Mouse (Mus musculus): Measurements from ENCODE around the gene Nudt4.

Nudt4 gene

GRCm38 (mm10) chr10:95539260-95539659 is 24.7 kb downstream of the Nudt4 start:
- no peak for DNase-seq (ENCODE audit: low spot score)

DNA sequence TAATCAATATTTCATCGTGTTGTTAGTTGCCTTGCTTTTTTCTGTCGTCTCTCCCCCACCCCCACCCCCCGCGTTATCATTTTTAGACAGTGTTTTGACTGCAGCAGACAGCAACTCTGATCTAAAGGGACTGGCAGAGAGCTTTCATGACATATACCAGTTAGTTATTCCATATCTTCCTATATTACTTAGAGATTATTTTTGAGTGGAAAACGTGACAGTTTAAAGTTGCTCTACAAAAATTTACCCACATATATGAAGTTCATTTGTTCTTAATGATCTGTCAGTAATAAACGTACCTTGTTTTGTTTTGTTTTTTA is 27.8 kb downstream of the Nudt4 start:
- no peak for DNase-seq (ENCODE audit: low spot score)

DNA sequence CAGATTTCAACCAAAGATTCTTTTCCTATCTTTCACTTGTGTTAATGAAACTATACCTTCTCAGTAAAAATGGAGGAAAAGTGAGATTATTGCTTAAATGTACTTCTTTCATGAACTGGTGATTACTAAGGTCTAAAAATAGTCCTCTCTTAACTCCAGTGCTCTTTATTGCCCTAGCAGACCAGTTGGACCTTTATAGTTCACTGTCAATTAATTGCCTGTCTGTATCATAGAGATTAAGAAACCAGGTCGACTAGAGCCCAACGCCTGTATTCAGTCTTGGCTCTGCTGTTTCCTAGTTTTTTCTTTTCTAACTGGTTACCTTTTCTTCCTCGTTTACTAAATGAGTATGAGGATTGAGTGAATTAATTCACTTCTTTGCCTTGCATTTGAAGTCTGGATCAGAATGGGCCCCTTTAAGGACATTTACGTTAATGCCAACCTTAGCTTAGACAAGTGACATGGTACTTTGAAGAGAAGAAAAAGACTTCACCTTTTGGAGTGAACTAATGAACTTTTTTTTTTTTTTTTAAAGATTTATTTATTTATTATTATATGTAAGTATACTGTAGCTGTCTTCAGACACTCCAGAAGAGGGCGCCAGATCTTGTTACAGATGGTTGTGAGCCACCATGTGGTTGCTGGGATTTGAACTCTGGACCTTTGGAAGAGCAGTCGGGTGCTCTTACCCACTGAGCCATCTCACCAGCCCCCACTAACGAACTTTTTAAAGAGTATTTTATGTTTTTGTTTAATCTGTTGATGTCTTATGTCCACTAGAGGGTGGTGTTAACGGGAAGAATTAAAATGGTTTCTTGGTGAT is 28.3 kb downstream of the Nudt4 start:
- no peak for DNase-seq (ENCODE audit: low spot score)

- DNase-seq (ENCODE audit: low spot score), result no peak
These were observed 30.6 kb downstream of the Nudt4 start for GRCm38 (mm10) chr10:95533382-95533781.

DNA sequence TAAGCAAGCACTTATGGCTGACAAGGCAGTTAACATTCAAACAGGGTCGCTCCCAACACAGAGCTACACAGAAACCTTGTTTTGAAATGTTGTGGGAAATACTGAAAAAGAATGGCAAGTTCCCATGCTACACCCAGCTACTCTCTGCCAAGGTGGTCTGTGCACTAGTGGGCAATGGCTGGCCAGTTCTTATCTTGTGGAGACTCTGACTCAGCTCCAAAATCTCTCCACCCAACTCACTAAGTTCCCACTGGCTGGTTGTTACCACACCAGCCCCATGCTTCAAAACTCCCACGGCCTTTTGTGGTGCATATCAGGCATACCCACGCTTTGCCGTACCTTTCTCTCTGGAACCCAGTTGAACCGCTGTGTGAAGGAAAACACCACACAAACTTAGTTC is 31.0 kb downstream of the Nudt4 start:
- DNase-seq (ENCODE audit: low spot score), result no peak

- no peak for DNase-seq (ENCODE audit: low spot score)
These were observed 33.3 kb downstream of the Nudt4 start for GRCm38 (mm10) chr10:95530551-95531121.

DNA sequence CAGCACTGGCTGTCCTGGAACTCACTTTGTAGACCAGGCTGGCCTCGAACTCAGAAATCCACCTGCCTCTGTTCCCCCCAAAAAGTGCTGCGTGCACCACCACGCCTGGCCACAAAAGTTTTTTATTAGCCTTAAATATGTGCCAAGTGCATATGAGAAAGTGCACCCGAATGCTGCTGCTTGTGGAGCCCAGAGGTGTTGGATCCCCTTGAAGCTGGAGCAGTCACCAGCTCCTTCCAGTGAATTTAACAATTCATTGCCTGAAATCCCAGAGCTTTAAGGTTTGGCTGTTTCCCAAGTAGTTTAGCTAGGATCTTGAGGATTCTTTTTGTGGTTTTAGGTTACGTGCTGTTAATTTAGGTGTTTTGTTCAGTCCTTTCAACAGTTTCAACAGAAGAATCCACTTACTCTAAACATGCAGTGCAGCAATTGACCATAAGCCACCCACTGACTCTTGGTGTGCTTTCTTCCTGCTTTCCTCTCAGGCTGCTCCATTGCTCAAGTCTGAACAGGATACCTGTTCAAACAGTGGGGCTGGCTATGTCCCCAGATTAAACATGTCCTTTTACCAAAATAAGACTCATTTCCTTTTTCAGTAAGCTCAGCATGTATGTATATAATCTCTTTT is 37.3 kb downstream of the Nudt4 start:
- DNase-seq (ENCODE audit: low spot score), result no peak

GRCm38 (mm10) chr10:95525871-95526270 is 38.1 kb downstream of the Nudt4 start:
- DNase-seq (ENCODE audit: low spot score), result no peak

DNA sequence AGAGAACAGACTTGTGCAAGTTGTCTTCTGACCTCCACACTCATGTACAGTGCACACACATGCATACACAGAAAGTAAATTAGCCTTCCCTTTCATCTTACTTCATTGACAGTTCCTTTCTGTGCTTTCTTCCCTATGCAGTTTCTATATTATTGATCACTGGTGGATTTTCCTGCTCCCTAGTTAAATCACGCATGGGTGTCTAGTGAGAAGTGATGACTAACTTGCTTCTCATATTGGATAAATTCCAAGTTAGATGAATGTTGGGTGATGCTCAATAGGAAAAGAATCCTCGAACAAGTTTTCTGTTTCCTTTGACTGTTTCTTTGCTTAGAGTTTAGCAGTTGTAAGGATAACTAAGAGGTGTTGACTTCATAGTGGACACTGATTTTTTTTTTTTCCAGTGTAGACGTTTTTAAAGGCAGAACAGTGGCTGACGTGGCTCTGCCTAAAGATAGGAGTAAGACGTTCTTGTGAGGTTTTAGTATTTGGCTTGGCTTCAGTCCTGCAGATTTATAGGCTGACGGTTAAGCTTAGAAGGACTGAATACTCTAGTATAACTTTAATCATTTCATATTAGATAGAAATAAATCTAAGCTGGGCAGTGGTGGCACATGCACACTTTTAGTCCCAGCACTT is 38.8 kb downstream of the Nudt4 start:
- DNase-seq (ENCODE audit: low spot score), result no peak

- DNase-seq (ENCODE audit: low spot score), result no peak
These were observed 46.3 kb downstream of the Nudt4 start for GRCm38 (mm10) chr10:95517656-95518055.

DNA sequence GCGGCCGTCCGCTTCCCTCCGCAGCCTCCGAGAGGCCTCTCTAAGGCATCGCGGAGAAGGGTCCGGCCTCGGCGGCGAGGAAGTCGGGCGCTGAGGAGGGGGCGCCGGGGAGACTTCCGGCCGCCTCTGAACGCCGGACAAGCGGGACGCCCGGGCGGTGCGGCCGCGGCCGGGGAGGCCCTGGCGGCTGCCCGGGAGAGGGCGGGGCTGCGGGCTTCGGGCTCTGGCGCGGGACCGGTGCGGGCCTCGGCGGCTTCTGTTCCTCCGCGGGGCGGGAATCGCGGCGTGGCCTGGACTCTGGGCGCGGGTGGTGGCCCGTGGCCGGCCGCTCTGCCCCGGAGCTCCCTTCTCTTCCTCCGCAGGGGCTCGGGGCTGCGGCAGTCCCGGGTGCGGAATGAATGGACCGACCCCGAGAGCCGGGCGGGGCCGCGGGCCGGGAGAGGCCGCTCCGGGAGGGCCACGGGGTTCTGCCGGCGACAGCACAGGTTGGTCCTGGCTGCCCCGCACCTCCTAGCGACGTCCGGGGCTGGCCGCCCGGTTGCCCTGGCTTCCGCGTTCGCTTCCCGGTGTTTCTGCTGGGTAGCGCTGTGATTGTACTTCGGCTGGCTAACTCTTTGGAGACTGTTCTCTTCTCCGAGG is 48.5 kb downstream of the Nudt4 start:
- peak; percentile 49 for DNase-seq (ENCODE audit: low spot score)

- peak; percentile 98 for DNase-seq (ENCODE audit: low spot score)
These were observed 49.2 kb downstream of the Nudt4 start, which contains the start of gene Ube2n for GRCm38 (mm10) chr10:95514656-95515292. Gene Ube2n (plus strand): TSS chr10:95515145.

DNA sequence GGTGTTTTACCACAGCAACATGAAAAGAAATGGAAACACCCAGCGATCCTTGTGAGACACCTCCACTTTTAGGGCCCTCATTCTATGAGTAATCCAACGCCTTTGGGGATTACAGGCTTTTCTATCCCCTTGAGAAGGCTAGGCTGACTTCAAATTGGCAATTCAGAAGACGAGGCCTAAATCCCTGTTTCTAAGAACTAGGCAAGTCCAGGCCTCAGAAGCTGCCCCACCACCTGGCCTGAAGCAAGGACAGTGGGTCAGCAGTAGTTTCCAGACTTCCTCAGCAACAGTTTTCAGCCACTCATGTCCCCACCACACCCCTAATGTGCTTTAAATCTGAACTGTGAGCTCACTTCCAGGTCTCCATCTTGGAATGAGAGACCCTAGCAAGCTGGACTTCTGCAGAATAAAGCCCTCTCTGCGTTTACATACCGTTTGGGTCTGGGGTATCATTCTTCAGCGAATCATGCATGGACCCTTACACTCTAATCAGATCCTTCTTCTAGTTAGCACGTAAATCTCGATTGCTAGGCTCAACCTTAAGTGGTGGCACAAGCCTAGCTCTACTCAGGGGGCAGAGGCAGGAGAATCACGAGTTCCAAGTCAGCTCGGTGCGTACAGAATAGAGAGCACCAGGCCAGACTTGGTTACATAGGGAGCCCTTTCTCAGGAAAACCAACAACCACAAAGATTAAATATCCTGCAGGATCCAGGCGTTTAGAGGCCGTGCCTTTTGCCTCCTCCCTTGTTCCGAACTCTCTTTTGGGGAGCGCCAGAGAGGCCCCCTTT is 50.0 kb downstream of the Nudt4 start:
- DNase-seq (ENCODE audit: low spot score), result no peak

DNA sequence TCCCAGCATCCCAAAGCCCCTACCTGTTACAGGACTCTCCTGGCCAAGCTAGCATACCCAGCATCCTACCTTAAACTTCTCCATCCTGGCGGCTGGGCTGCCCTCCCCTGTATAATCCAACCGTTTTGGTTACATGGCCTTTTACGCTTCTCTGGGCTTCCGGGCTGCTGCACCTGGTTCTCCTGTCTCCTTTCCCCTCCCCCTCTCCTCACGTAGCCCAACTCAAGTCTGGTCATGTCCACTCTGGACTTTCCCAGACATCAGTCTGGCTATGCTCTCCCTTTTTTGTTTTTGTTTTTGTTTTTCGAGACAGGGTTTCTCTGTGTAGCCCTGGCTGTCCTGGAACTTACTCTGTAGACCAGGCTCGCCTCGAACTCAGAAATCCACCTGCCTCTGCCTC is 51.3 kb downstream of the Nudt4 start:
- DNase-seq (ENCODE audit: low spot score), result no peak

DNA sequence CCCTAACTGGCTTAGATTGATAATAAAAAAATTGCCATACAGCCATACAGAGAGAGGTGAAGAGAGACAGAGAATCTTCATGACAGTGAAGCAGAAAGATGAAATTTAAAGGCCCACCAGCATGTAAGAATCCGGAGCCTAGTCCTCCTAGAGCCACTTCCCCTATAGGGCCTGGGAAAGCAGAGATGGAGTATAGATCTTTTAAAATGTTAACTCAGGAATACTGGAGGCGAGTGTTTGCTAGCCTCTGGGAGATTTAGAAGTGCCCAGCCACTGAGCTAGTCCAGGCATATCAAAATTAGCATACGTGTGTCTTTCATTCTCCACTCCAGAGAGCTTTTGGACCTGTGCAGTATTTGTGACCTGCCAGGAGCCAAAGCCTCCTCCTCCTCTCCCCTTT is 54.7 kb downstream of the Nudt4 start:
- no peak for DNase-seq (ENCODE audit: low spot score)

DNA sequence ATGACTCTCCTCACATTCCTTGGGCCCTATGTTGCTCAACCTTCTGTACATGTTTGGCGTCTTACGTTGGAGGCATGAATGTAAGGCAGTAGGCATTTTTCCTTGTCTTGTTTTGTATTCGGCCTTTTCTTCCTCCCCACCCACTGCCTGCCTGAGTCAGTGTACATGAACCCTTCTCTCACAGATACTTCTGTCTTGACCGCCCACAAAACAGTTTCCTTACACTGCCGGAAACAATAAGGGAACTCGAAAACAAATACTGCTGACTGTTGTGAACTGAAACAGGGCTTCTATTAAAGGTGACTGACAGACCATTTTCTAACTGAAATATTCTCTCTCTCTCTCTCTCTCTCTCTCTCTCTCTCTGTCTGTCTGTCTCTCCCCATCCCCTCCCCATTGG is 55.2 kb downstream of the Nudt4 start:
- no peak for DNase-seq (ENCODE audit: low spot score)

DNA sequence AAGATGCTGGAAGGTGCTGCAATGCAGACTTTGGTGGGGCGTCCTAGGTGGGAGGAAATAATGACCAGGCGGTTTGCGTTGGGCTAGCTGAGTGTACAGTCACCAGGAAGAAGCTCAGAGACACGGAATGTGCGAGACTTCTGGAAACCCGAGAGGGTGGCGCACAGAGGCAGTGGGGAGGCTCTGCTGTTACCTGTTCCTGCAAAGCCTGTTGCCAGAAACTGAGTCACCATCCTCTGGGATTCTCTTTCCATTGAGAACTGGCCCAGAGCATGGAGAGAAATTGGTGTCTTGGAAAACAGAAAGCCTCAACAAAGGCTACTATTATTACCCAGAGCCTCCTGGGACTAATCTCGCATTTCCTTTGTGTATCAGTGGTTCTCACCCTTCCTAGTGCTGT is 55.8 kb downstream of the Nudt4 start:
- no peak for DNase-seq (ENCODE audit: low spot score)

DNA sequence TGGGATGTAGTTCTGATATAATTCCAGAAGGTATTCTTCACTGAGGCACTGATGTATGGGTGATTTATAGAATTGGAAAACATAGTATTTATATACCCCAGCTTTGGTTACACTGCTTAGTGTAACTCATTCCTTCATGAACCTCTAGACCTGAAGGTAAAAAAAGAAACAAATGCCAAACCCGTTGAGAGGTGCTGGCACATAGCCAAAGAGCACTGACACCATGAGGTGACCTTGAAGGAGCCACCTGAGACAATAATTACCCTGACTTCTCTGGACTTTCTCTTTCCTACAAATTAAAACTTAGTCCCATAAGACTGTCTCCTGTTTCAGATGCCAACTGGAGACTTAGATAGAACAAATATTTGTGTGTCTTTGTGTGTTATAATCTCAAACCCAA is 59.6 kb downstream of the Nudt4 start:
- no peak for DNase-seq (ENCODE audit: low spot score)

DNA sequence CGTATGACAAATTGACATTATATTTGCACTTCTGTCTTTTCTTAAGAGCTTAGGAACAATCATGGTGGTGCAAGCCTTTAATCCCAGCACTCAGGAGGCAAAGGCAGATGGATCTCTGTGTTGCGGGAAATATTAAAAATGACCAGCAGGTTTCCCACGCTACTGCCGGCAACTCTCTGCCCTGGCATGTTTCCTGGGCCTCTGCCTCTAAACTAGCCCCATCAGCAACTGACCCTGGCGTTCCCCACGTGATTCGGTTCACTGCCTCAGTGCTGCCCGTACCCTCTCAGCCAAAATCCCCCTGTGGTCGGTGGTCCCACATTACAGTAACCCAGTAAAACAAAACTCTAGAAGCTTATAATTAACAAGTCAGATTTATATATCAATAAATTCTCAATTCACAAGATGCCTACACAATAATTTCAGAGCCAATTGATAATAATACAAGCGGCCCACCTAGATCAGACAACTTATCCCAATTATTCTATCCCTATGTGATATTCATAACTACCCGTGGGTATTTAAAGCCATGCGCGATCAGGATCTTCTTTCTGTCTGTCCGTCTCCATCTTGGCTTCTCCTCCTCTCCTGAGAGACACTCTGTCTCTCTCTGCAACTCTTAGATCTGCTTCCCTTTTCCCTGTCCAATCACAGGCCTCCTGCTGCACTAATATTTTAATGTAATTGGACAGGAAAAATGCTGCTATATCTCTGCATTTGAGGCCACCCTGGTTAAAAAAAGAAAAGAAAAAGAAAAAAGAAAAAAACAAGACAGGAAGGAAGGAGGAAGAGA is 60.3 kb downstream of the Nudt4 start:
- no peak for DNase-seq (ENCODE audit: low spot score)

GRCm38 (mm10) chr10:95501463-95502081 is 62.4 kb downstream of the Nudt4 start, which contains the start of gene Mrpl42:
Gene Mrpl42 (minus strand): TSS chr10:95501940.
- peak; percentile 94 for DNase-seq (ENCODE audit: low spot score)

Measured in retina, embryonic 14.5 days (tissue).